Mouse (Mus musculus): Measurements from ENCODE around the gene Ap1m2. TPM values are rescaled to one million over a fixed set of nuclear protein-coding genes. Genes with fewer than 3 reads are reported as not detected.
"Not testable (repeated sequence)": the region's sequence is repeated elsewhere in the genome, so short reads cannot be mapped to it uniquely, and the experiment has no call there.

Gene Ap1m2
- polyA plus RNA-seq, 1 experiment from 2014 or later = 0.65 TPM

GRCm38 (mm10) chr9:21336491-21336890 is 24.4 kb upstream of the Ap1m2 start:
- WGBS = 86% methylated on average over 8 of the region's 8 CpGs
- ATAC-seq (ENCODE audit: low FRiP score, low read depth) = no peak

GRCm38 (mm10) chr9:21335391-21335790 is 23.3 kb upstream of the Ap1m2 start:
- no peak for ATAC-seq (ENCODE audit: low FRiP score, low read depth)
- Histone ChIP-seq H3K4me1 (peaks cover 17% of the 10 kb centered on the region), H3K36me3 (0 out of 2 replicates have a peak, but pooled peaks cover 4% of the 10 kb centered on the region), H3K27me3 (replicated peaks) (no peaks in the 10 kb centered on the region), H3K9ac (no peak overlapping the region), H3K4me3 (no peak overlapping the region), H3K4me2 (replicated peaks) (no peak overlapping the region), H3K27ac (no peak overlapping the region), H3K9me3 (no peaks in the 10 kb centered on the region)
- WGBS = 81% methylated on average over 4 of the region's 4 CpGs

More at GRCm38 (mm10) chr9:21336491-21336890, 24.4 kb upstream of the Ap1m2 start:
- Histone ChIP-seq H3K9ac (no peak overlapping the region), H3K27ac (no peak overlapping the region), H3K36me3 (peaks cover 8% of the 10 kb centered on the region; the same call in 1 of the 2 replicates), H3K4me3 (no peak overlapping the region), H3K4me2 (replicated peaks) (no peak overlapping the region), H3K27me3 (replicated peaks) (no peaks in the 10 kb centered on the region), H3K4me1 (peaks cover 17% of the 10 kb centered on the region), H3K9me3 (no peaks in the 10 kb centered on the region)

- no peak overlapping the region for H3K4me3 ChIP-seq
- ATAC-seq (ENCODE audit: low FRiP score, low read depth) = no peak
- no peaks in the 10 kb centered on the region for H3K27me3 ChIP-seq (replicated peaks)
- H3K4me1 ChIP-seq = peaks cover 17% of the 10 kb centered on the region
- H3K36me3 ChIP-seq = 0 out of 2 replicates have a peak, but pooled peaks cover 2% of the 10 kb centered on the region
- no peak overlapping the region for H3K27ac ChIP-seq
- H3K9me3 ChIP-seq = no peaks in the 10 kb centered on the region
- H3K4me2 ChIP-seq (replicated peaks) = no peak overlapping the region
- H3K9ac ChIP-seq = no peak overlapping the region
These were observed 22.6 kb upstream of the Ap1m2 start for GRCm38 (mm10) chr9:21334747-21335146.

DNA sequence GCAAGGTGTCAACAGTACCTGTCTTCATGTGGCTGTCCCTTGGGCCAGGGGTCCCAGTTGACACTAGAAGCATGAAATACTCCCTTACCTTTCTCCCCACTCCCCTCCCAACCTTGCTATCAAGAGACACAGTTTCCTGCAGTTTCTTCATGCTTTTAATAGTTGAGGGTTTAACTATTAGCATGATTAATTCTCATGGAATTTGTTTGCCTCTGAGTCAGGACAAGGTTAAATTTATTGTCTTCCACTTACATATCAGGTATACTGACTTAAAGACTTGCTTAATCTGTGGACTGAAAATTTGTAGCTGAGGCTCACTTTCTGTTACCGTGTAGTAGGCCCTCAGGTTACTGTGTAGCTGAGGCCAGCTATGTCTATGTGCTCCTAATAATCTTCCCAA is 21.4 kb upstream of the Ap1m2 start:
- no peak overlapping the region for H3K9ac ChIP-seq
- no peak overlapping the region for H3K4me2 ChIP-seq (replicated peaks)
- 91% methylated on average over 1 of the region's 1 CpGs for WGBS
- no peaks in the 10 kb centered on the region for H3K9me3 ChIP-seq
- H3K27me3 ChIP-seq (replicated peaks) = no peaks in the 10 kb centered on the region
- no peak overlapping the region for H3K4me3 ChIP-seq
- peaks cover 17% of the 10 kb centered on the region for H3K4me1 ChIP-seq
- no peak for ATAC-seq (ENCODE audit: low FRiP score, low read depth)
- H3K36me3 ChIP-seq = no peaks in the 10 kb centered on the region
- no peak overlapping the region for H3K27ac ChIP-seq

DNA sequence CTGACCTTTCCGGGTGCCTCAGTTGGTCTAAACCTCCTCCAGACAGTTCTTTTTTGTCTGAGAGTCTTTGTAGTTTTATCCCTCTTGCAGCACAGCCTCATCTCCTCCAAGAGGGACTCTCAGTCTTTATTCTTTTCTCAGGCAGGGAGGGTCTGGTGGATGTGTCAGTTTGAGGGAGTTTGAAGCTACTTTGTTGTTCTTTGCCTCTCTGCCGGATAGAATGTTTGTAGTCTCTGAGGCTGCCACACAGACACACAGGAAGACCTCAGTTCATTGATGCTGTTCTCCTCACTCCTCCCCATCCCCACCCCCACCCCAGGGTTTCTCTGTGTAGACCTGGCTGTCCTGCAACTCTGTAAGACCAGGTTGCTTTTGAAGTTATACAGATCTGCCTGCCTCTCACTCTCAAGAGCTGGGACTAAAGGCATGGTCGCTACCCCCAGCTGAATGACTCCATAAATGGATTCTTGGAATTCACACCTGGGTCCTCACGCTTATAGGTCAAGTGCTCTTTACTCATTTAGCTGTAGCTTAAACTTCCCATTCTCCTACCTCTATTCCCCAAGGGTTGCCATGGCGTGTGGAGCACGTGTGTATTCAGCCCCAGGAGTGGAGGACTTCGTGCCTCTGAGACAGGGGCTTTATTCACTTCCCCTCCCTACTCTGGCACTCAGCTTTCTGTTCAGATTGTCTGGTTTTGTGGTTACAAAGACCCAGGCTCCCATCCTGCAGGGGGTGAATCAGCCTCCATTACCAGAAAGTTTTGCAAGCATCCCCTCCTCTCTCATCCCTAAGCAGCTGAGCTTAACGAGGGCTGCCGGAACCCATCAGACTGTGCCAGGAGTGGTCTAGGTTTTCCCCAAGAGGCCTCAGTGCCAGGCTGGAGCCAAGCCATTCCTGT is 20.3 kb upstream of the Ap1m2 start:
- Histone ChIP-seq H3K9ac (no peak overlapping the region), H3K27me3 (replicated peaks) (no peaks in the 10 kb centered on the region), H3K36me3 (no peaks in the 10 kb centered on the region), H3K4me2 (replicated peaks) (no peak overlapping the region), H3K4me1 (peaks cover 9% of the 10 kb centered on the region; the same call in 1 of the 2 replicates), H3K9me3 (no peaks in the 10 kb centered on the region), H3K27ac (no peak overlapping the region), H3K4me3 (no peak overlapping the region)
- 43% methylated on average over 9 of the region's 9 CpGs for WGBS
- no peak for ATAC-seq (ENCODE audit: low FRiP score, low read depth)

- ATAC-seq (ENCODE audit: low FRiP score, low read depth) = no peak
- Histone ChIP-seq H3K4me3 (no peak overlapping the region), H3K9ac (no peak overlapping the region), H3K36me3 (peaks cover under 1% of the 10 kb centered on the region; the same call in 1 of the 2 replicates), H3K4me1 (peaks cover 9% of the 10 kb centered on the region; the same call in 1 of the 2 replicates), H3K9me3 (no peaks in the 10 kb centered on the region), H3K27ac (no peak overlapping the region), H3K27me3 (replicated peaks) (no peaks in the 10 kb centered on the region), H3K4me2 (replicated peaks) (no peak overlapping the region)
- 88% methylated on average over 12 of the region's 12 CpGs for WGBS
These were observed 19.4 kb upstream of the Ap1m2 start for GRCm38 (mm10) chr9:21331365-21332140.

GRCm38 (mm10) chr9:21329699-21330289 is 17.7 kb upstream of the Ap1m2 start:
- H3K27me3 ChIP-seq (replicated peaks) = no peaks in the 10 kb centered on the region
- no peaks in the 10 kb centered on the region for H3K9me3 ChIP-seq
- H3K27ac ChIP-seq = no peak overlapping the region
- no peak for ATAC-seq (ENCODE audit: low FRiP score, low read depth)
- no peak overlapping the region for H3K4me3 ChIP-seq
- WGBS = 93% methylated on average over 10 of the region's 10 CpGs
- H3K4me1 ChIP-seq = peaks cover 9% of the 10 kb centered on the region; the same call in 1 of the 2 replicates
- no peak overlapping the region for H3K9ac ChIP-seq
- H3K4me2 ChIP-seq (replicated peaks) = no peak overlapping the region
- peaks cover 5% of the 10 kb centered on the region; the same call in 1 of the 2 replicates for H3K36me3 ChIP-seq

DNA sequence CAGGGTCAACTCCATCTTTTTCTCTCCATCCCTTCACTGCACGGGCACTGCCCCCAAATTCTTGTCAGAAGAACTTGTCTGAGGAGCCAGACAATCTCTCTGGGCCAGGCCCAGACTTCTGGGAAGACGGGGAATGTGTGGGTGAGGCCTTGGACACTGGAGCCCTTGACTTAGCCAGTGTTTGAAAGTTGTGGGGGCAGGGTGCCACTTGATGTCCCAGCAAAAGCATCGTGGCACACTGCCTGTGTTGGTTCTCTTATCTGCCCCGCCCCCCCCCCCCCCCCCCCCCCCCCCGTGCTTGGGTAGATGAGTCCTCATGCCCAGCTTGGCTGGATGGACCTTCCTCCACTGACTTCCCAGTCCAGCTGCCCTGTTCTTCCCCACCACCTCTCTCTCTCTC is 16.9 kb upstream of the Ap1m2 start:
- Histone ChIP-seq H3K27ac (no peak overlapping the region), H3K4me1 (peaks cover 9% of the 10 kb centered on the region; the same call in 1 of the 2 replicates), H3K36me3 (peaks cover 5% of the 10 kb centered on the region), H3K9me3 (no peaks in the 10 kb centered on the region), H3K9ac (no peak overlapping the region), H3K4me2 (replicated peaks) (no peak overlapping the region), H3K27me3 (replicated peaks) (no peaks in the 10 kb centered on the region), H3K4me3 (no peak overlapping the region)
- ATAC-seq (ENCODE audit: low FRiP score, low read depth) = no peak
- WGBS = 83% methylated on average over 3 of the region's 5 CpGs

GRCm38 (mm10) chr9:21328041-21328440 is 15.9 kb upstream of the Ap1m2 start:
- Histone ChIP-seq H3K36me3 (peaks cover 5% of the 10 kb centered on the region), H3K27ac (no peak overlapping the region), H3K4me3 (no peak overlapping the region), H3K27me3 (replicated peaks) (no peaks in the 10 kb centered on the region), H3K4me2 (replicated peaks) (no peak overlapping the region), H3K4me1 (peaks cover 15% of the 10 kb centered on the region; the same call in 1 of the 2 replicates), H3K9me3 (no peaks in the 10 kb centered on the region), H3K9ac (no peak overlapping the region)
- WGBS = 85% methylated on average over 3 of the region's 3 CpGs
- ATAC-seq (ENCODE audit: low FRiP score, low read depth) = no peak

DNA sequence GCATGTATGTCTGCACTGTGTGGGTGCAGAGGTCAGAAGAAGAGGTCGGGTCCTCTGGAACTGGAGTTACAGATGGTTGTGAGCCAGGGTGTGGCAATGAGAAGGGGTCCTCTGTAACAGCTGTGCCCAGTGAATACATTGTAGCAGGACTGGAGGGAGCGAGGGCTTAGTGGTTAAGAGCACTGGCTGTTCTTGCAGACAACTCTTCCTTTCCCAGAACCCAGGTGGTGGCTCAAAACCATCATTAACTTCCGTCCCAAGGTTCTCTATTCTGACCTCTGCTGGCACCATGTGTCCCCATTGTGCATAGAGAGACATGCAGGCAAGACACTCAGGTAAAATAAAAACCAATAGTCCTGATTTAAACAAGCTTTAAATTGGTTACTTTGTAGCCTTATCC is 15.4 kb upstream of the Ap1m2 start:
- H3K27me3 ChIP-seq (replicated peaks) = no peaks in the 10 kb centered on the region
- WGBS = 70% methylated on average over 3 of the region's 3 CpGs

GRCm38 (mm10) chr9:21324269-21324668 is 12.1 kb upstream of the Ap1m2 start:
- no peak overlapping the region for H3K27ac ChIP-seq
- peaks cover 24% of the 10 kb centered on the region for H3K4me1 ChIP-seq
- no peak overlapping the region for H3K9ac ChIP-seq
- no peak overlapping the region for H3K4me3 ChIP-seq
- H3K9me3 ChIP-seq = no peaks in the 10 kb centered on the region
- H3K27me3 ChIP-seq (replicated peaks) = no peaks in the 10 kb centered on the region
- H3K4me2 ChIP-seq (replicated peaks) = no peak overlapping the region
- no peak for ATAC-seq (ENCODE audit: low FRiP score, low read depth)
- 93% methylated on average over 11 of the region's 11 CpGs for WGBS
- peaks cover 5% of the 10 kb centered on the region for H3K36me3 ChIP-seq

More for the DNA sequence above, 15.4 kb upstream of the Ap1m2 start:
- Histone ChIP-seq H3K36me3 (peaks cover 5% of the 10 kb centered on the region), H3K4me3 (no peak overlapping the region), H3K4me2 (replicated peaks) (no peak overlapping the region), H3K4me1 (peaks cover 14% of the 10 kb centered on the region), H3K9ac (no peak overlapping the region), H3K27ac (no peak overlapping the region), H3K9me3 (no peaks in the 10 kb centered on the region)
- ATAC-seq (ENCODE audit: low FRiP score, low read depth) = no peak

DNA sequence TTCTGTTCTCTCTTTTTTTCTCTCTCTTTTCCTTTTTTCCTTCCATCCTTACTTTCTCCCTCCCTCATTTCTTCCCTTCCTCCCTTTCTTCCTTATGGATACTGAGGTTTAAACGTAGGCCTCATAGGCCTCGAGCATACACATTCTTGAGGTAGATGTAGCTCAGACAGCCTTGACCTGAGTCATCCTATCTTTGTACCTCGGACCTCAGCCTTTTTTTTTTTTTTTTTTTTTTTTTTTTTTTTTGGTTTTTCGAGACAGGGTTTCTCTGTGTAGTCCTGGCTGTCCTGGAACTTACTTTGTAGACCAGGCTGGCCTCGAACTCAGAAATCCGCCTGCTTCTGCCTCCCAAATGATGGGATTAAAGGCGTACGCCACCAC is 10.8 kb upstream of the Ap1m2 start:
- H3K4me1 ChIP-seq = peaks cover 24% of the 10 kb centered on the region
- not testable (repeated sequence) for H3K27ac ChIP-seq; H3K36me3 ChIP-seq; H3K4me3 ChIP-seq; H3K9me3 ChIP-seq; H3K27me3 ChIP-seq (replicated peaks); H3K9ac ChIP-seq; ATAC-seq (ENCODE audit: low FRiP score, low read depth); H3K4me2 ChIP-seq (replicated peaks)
- WGBS = 89% methylated on average over 8 of the region's 8 CpGs

Measured in neural tube, embryonic 12.5 days (tissue).